Mouse (Mus musculus) left cerebral cortex, adult 8-10 months (tissue): Measurements from ENCODE around the gene Phf19. TPM values are rescaled to one million over a fixed set of nuclear protein-coding genes. Genes with fewer than 3 reads are reported as not detected.

Source experiments
- DNase-seq, 2 experiments: peaks; one replicate each; pipeline ENCODE4 v3.0.0; 2022; ENCODE audit warnings: low spot score in 2 of 2
- total RNA-seq, 4 experiments: library from RNA; stranded (reverse); gene quantifications; 2 replicates each; pipeline ENCODE4 v1.2.4; 2022

Phf19 gene
- 1 to 10 TPM in 1 of 4 experiments, under 1 TPM in 3; 0.65 to 1.2 (median 0.79) TPM for total RNA-seq

- DNase-seq = no peak
Observed at GRCm38 (mm10) chr2:34913218-34914068, at the start of gene Phf19. Phf19 (minus strand) TSS chr2:34914026.

GRCm38 (mm10) chr2:34963371-34963956 lies 49.6 kb upstream of the Phf19 start:
- DNase-seq = no peak

- no peak for DNase-seq
Observed at GRCm38 (mm10) chr2:34962893-34963292, 49.1 kb upstream of the Phf19 start.

GRCm38 (mm10) chr2:34962211-34962610 lies 48.4 kb upstream of the Phf19 start:
- DNase-seq = no peak

- no peak for DNase-seq
Observed at GRCm38 (mm10) chr2:34961481-34962036, 47.7 kb upstream of the Phf19 start, which contains the start of gene Traf1. Traf1 (minus strand) TSS chr2:34961772.

GRCm38 (mm10) chr2:34960966-34961365 lies 47.1 kb upstream of the Phf19 start:
- DNase-seq = no peak

- DNase-seq = no peak
Observed at GRCm38 (mm10) chr2:34960466-34960865, 46.6 kb upstream of the Phf19 start.

GRCm38 (mm10) chr2:34958582-34958981 lies 44.8 kb upstream of the Phf19 start:
- no peak for DNase-seq

GRCm38 (mm10) chr2:34958036-34958435 lies 44.2 kb upstream of the Phf19 start:
- no peak for DNase-seq

GRCm38 (mm10) chr2:34957405-34957804 lies 43.6 kb upstream of the Phf19 start:
- no peak for DNase-seq

GRCm38 (mm10) chr2:34956941-34957340 lies 43.1 kb upstream of the Phf19 start:
- DNase-seq = no peak

- no peak for DNase-seq
Observed at GRCm38 (mm10) chr2:34954344-34954743, 40.5 kb upstream of the Phf19 start.

GRCm38 (mm10) chr2:34953547-34954116 lies 39.8 kb upstream of the Phf19 start:
- no peak for DNase-seq

- DNase-seq = no peak
Observed at GRCm38 (mm10) chr2:34953018-34953417, 39.2 kb upstream of the Phf19 start.

GRCm38 (mm10) chr2:34951469-34951868 lies 37.6 kb upstream of the Phf19 start:
- no peak for DNase-seq

GRCm38 (mm10) chr2:34948622-34949021 lies 34.8 kb upstream of the Phf19 start:
- no peak for DNase-seq

GRCm38 (mm10) chr2:34946046-34946445 lies 32.2 kb upstream of the Phf19 start:
- DNase-seq = no peak

GRCm38 (mm10) chr2:34945580-34945979 lies 31.8 kb upstream of the Phf19 start:
- DNase-seq = no peak

- DNase-seq = no peak
Observed at GRCm38 (mm10) chr2:34944761-34945160, 30.9 kb upstream of the Phf19 start.

- no peak for DNase-seq
Observed at GRCm38 (mm10) chr2:34943556-34944120, 29.8 kb upstream of the Phf19 start.

- no peak for DNase-seq
Observed at GRCm38 (mm10) chr2:34941061-34941675, 27.3 kb upstream of the Phf19 start.
